Comparison of ENCODE assay signal across 26 mouse cellular contexts in the genomic region with DNA sequence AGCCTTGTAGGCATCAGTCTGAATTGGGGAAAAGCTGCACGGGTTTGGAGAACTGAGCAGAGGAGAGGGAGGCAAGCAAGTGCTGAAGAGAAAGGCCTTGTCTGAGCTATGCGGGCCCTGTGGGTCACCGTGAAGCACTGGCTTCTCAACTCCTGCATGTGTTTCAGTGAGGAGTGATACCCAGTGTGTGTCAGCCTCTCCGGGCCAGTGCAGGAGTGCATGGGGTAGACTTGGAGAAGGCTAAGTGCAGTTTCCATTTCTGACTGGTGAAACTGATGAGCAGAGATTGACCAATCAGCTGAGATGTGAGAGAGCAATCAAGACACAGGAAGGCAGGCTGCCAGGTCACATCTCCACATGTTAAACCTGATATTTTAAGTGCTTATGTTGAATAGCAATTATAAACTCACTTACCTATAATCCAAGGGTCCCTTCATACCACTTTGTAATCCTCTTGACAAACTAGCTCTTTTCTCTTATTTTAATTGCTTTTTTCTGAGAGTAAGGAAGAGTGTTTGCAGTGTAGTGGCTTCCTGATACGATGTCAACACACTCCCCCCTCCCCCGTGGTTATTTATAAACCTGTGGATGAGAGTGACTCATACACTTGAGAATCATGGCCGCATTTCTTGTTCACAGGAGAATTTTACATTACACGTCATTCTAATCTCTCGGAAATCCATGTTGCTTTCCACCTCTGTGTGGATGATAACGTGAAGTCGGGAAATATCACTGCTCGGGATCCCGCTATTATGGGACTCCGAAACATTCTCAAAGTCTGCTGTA. TPM values are rescaled to one million over a fixed set of nuclear protein-coding genes. Genes with fewer than 3 reads are reported as not detected.
DNase-seq lines count a peak whose midpoint lies in the region; ATAC-seq lines count a peak whose summit lies in the region.
"Had no signal": no experiment of that assay in that cellular context is flagged by ENCODE, and none has a peak within 500 bp of the region (broad histone marks: within the 10 kb centered on the region; RNA-seq: fewer than 3 reads in every experiment).

No protein-coding gene starts in this region.

- H3K4me3 ChIP-seq in embryonic facial prominence, embryonic 15.5 days (replicated peaks): no peak overlapping the region
- H3K4me3 ChIP-seq in embryonic facial prominence, embryonic 10.5 days: no peak overlapping the region
- H3K4me3 ChIP-seq in heart, embryonic 11.5 days (ENCODE audit: low read depth, low read length): no peak overlapping the region
- no peak overlapping the region for H3K4me3 ChIP-seq in midbrain, embryonic 16.5 days (ENCODE audit: low read depth, low read length)
- H3K4me3 ChIP-seq: embryonic facial prominence, embryonic 13.5 days; forebrain, embryonic 10.5 days; hindbrain, embryonic 12.5 days; intestine, embryonic 15.5 days; liver, embryonic 13.5 days; lung, embryonic 15.5 days; megakaryocyte, embryonic 14.5 days; midbrain, embryonic 15.5 days had no signal

- no peaks in the 10 kb centered on the region for H3K9me3 ChIP-seq in embryonic facial prominence, embryonic 15.5 days (replicated peaks)
- no peaks in the 10 kb centered on the region for H3K9me3 ChIP-seq in embryonic facial prominence, embryonic 10.5 days
- no peaks in the 10 kb centered on the region for H3K9me3 ChIP-seq in heart, embryonic 11.5 days (replicated peaks; ENCODE audit: control insufficient read depth, low read length)
- H3K9me3 ChIP-seq in midbrain, embryonic 16.5 days (replicated peaks; ENCODE audit: control insufficient read depth, low read length, poor library complexity, severe bottlenecking): no peaks in the 10 kb centered on the region
- H3K9me3 ChIP-seq: embryonic facial prominence, embryonic 13.5 days; forebrain, embryonic 10.5 days; hindbrain, embryonic 12.5 days; intestine, embryonic 15.5 days; liver, embryonic 13.5 days; lung, embryonic 15.5 days; megakaryocyte, embryonic 14.5 days; midbrain, embryonic 15.5 days had no signal

- no peaks in the 10 kb centered on the region for H3K27me3 ChIP-seq in embryonic facial prominence, embryonic 15.5 days
- no peaks in the 10 kb centered on the region for H3K27me3 ChIP-seq in embryonic facial prominence, embryonic 10.5 days (replicated peaks; ENCODE audit: low read depth, poor library complexity, severe bottlenecking)
- no peaks in the 10 kb centered on the region for H3K27me3 ChIP-seq in heart, embryonic 11.5 days (ENCODE audit: control insufficient read depth, insufficient read depth, low read length)
- no peaks in the 10 kb centered on the region for H3K27me3 ChIP-seq in midbrain, embryonic 16.5 days (ENCODE audit: control insufficient read depth, insufficient read depth, low read depth, low read length)
- H3K27me3 ChIP-seq: CH12.LX; embryonic facial prominence, embryonic 13.5 days; hindbrain, embryonic 12.5 days; intestine, embryonic 15.5 days; liver, embryonic 13.5 days; lung, embryonic 15.5 days; megakaryocyte, embryonic 14.5 days; midbrain, embryonic 15.5 days had no signal

- ATAC-seq in embryonic facial prominence, embryonic 15.5 days (ENCODE audit: insufficient number of reproducible peaks, low FRiP score, low TSS enrichment, low read depth): no peak
- ATAC-seq in heart, embryonic 11.5 days (replicated peaks; ENCODE audit: insufficient number of reproducible peaks, low FRiP score, low TSS enrichment): 0 out of 2 replicates have a peak, but pooled peaks have one; percentile 55
- ATAC-seq in midbrain, embryonic 16.5 days: no peak
- ATAC-seq: intestine, embryonic 15.5 days; midbrain, embryonic 15.5 days had no signal

- 0 out of 2 replicates have a peak overlapping the region, but pooled peaks have one; percentile 17 for H3K27ac ChIP-seq in embryonic facial prominence, embryonic 15.5 days (replicated peaks)
- no peak overlapping the region for H3K27ac ChIP-seq in embryonic facial prominence, embryonic 10.5 days (replicated peaks)
- peak overlapping the region; percentile 25; the same call in 1 of the 2 replicates for H3K27ac ChIP-seq in heart, embryonic 11.5 days (ENCODE audit: low read depth, low read length)
- H3K27ac ChIP-seq in midbrain, embryonic 16.5 days (ENCODE audit: low read length): no peak overlapping the region
- H3K27ac ChIP-seq: embryonic facial prominence, embryonic 13.5 days; forebrain, embryonic 10.5 days; hindbrain, embryonic 12.5 days; intestine, embryonic 15.5 days; liver, embryonic 13.5 days; lung, embryonic 15.5 days; midbrain, embryonic 15.5 days had no signal

- no peak for DNase-seq in embryonic facial prominence, embryonic 10.5 days (ENCODE audit: low spot score)
- peak; percentile 15 to 60 for DNase-seq in left cerebral cortex, postnatal 14 days (ENCODE audit: low spot score in 2 of 2)
- no peak for DNase-seq in left cerebral cortex, postnatal 4 days
- DNase-seq in heart, postnatal 4 days: peak; percentile 18
- no peak for DNase-seq in adrenal gland, adult 2 months
- DNase-seq: adrenal gland, postnatal 36 days; cerebellum, adult 9-10 months; liver, embryonic 13.5 days; thymus, postnatal 4 days had no signal

- intact Hi-C loops in left cerebral cortex, postnatal 14 days (cut with DNase I): no loop called here
- intact Hi-C loops in left cerebral cortex, postnatal 4 days (cut with DNase I): no loop called here

- H3K9ac ChIP-seq in embryonic facial prominence, embryonic 15.5 days: no peak overlapping the region
- no peak overlapping the region for H3K9ac ChIP-seq in heart, embryonic 11.5 days (ENCODE audit: low read depth, low read length)
- no peak overlapping the region for H3K9ac ChIP-seq in midbrain, embryonic 16.5 days (ENCODE audit: low read depth, low read length)
- H3K9ac ChIP-seq: embryonic facial prominence, embryonic 13.5 days; hindbrain, embryonic 12.5 days; intestine, embryonic 15.5 days; liver, embryonic 13.5 days; lung, embryonic 15.5 days; midbrain, embryonic 15.5 days had no signal

- no peak overlapping the region for H3K4me2 ChIP-seq in embryonic facial prominence, embryonic 15.5 days (replicated peaks)
- H3K4me2 ChIP-seq in heart, embryonic 11.5 days: no peak overlapping the region
- H3K4me2 ChIP-seq in midbrain, embryonic 16.5 days (ENCODE audit: low read length): no peak overlapping the region
- H3K4me2 ChIP-seq: embryonic facial prominence, embryonic 13.5 days; hindbrain, embryonic 12.5 days; intestine, embryonic 15.5 days; liver, embryonic 13.5 days; lung, embryonic 15.5 days; midbrain, embryonic 15.5 days had no signal

- peaks cover 6% of the 10 kb centered on the region; the same call in 1 of the 2 replicates for H3K4me1 ChIP-seq in embryonic facial prominence, embryonic 15.5 days
- peaks cover 23% of the 10 kb centered on the region for H3K4me1 ChIP-seq in embryonic facial prominence, embryonic 10.5 days
- 0 out of 2 replicates have a peak, but pooled peaks cover 5% of the 10 kb centered on the region for H3K4me1 ChIP-seq in heart, embryonic 11.5 days (ENCODE audit: control insufficient read depth, insufficient read depth, low read length)
- no peaks in the 10 kb centered on the region for H3K4me1 ChIP-seq in midbrain, embryonic 16.5 days (ENCODE audit: control insufficient read depth, insufficient read depth, low read length)
- H3K4me1 ChIP-seq: hindbrain, embryonic 12.5 days; intestine, embryonic 15.5 days; liver, embryonic 13.5 days; lung, embryonic 15.5 days; midbrain, embryonic 15.5 days had no signal

- 83% methylated on average over 14 of the region's 14 CpGs for WGBS in embryonic facial prominence, embryonic 15.5 days
- whole genome bisulfite sequencing in embryonic facial prominence, embryonic 10.5 days: 90% methylated on average over 14 of the region's 14 CpGs
- 59% methylated on average over 14 of the region's 14 CpGs for WGBS in heart, embryonic 11.5 days (ENCODE audit: insufficient replicate concordance)
- 91% methylated on average over 14 of the region's 14 CpGs for WGBS in midbrain, embryonic 16.5 days

- peaks cover 12% of the 10 kb centered on the region; the same call in 1 of the 2 replicates for H3K36me3 ChIP-seq in embryonic facial prominence, embryonic 15.5 days
- H3K36me3 ChIP-seq in embryonic facial prominence, embryonic 10.5 days (replicated peaks): peaks cover 13% of the 10 kb centered on the region
- no peaks in the 10 kb centered on the region for H3K36me3 ChIP-seq in heart, embryonic 11.5 days (ENCODE audit: control insufficient read depth, insufficient read depth, low read length)
- H3K36me3 ChIP-seq in midbrain, embryonic 16.5 days (ENCODE audit: control insufficient read depth, insufficient read depth, low read length): peaks cover 33% of the 10 kb centered on the region
- H3K36me3 ChIP-seq: intestine, embryonic 15.5 days had no signal

RNA-seq across cellular contexts. Expression of a gene that starts 26.7 kb away (rescaled TPM):
- polyA plus RNA-seq in embryonic facial prominence, embryonic 15.5 days (2015; fragmentation: Nextera tagmentation; extraction: Ambion mirVana): 17.1 and 19.2 TPM in 2 replicates
- 11.0 and 13.1 TPM in 2 replicates for polyA plus RNA-seq in embryonic facial prominence, embryonic 10.5 days (2016; fragmentation: Nextera tagmentation; extraction: Ambion mirVana)
- total RNA-seq in left cerebral cortex, postnatal 14 days (2021): 10 to 100 TPM; 35.1 to 44.9 TPM
- 10 to 100 TPM; 44.1 to 55.6 TPM for total RNA-seq in left cerebral cortex, postnatal 4 days (2021)
- polyA plus RNA-seq in heart, embryonic 11.5 days (2014; fragmentation: Nextera tagmentation; extraction: Ambion mirVana): 11.1 and 12.3 TPM in 2 replicates
- total RNA-seq in heart, postnatal 4 days (2021): 10 to 100 TPM in 1 of 2 experiments, 1 to 10 TPM in 1; 9.4 to 11.6 TPM
- total RNA-seq in adrenal gland, adult 2 months (2021): 10 to 100 TPM; 17.4 to 22.1 TPM
- polyA plus RNA-seq in adrenal gland, adult 2 months (2012; rRNA removed): 1.3 and 1.5 TPM in 2 replicates
- polyA plus RNA-seq in midbrain, embryonic 16.5 days (2015; fragmentation: Nextera tagmentation; extraction: Ambion mirVana): 31.8 and 36.2 TPM in 2 replicates

RNA-seq across cellular contexts. Expression of a gene that starts 27.0 kb away (rescaled TPM):
- polyA plus RNA-seq in embryonic facial prominence, embryonic 15.5 days (2015; fragmentation: Nextera tagmentation; extraction: Ambion mirVana): 47.2 and 47.4 TPM in 2 replicates
- 76.9 and 79.3 TPM in 2 replicates for polyA plus RNA-seq in embryonic facial prominence, embryonic 10.5 days (2016; fragmentation: Nextera tagmentation; extraction: Ambion mirVana)
- 1 to 10 TPM; 2.7 to 3.6 TPM for total RNA-seq in left cerebral cortex, postnatal 14 days (2021)
- 1 to 10 TPM; 6.8 to 8.1 TPM for total RNA-seq in left cerebral cortex, postnatal 4 days (2021)
- 39.4 and 50.2 TPM in 2 replicates for polyA plus RNA-seq in heart, embryonic 11.5 days (2014; fragmentation: Nextera tagmentation; extraction: Ambion mirVana)
- 10 to 100 TPM; 16.0 to 17.2 TPM for total RNA-seq in heart, postnatal 4 days (2021)
- total RNA-seq in adrenal gland, adult 2 months (2021): 1 to 10 TPM in 1 of 2 experiments, under 1 TPM in 1; 0.59 to 1.3 TPM
- 0.59 and 1.1 TPM in 2 replicates for polyA plus RNA-seq in adrenal gland, adult 2 months (2012; rRNA removed)
- 13.3 and 14.5 TPM in 2 replicates for polyA plus RNA-seq in midbrain, embryonic 16.5 days (2015; fragmentation: Nextera tagmentation; extraction: Ambion mirVana)

RNA-seq across cellular contexts. Expression of a gene that starts 44.8 kb away (rescaled TPM):
- 0.62 and 1.2 TPM in 2 replicates for polyA plus RNA-seq in embryonic facial prominence, embryonic 15.5 days (2015; fragmentation: Nextera tagmentation; extraction: Ambion mirVana)
- not detected in 2 replicates for polyA plus RNA-seq in embryonic facial prominence, embryonic 10.5 days (2016; fragmentation: Nextera tagmentation; extraction: Ambion mirVana)
- total RNA-seq in left cerebral cortex, postnatal 14 days (2021): under 1 TPM in 1 of 2 experiments, not detected in 1; 0.37 TPM
- not detected for total RNA-seq in left cerebral cortex, postnatal 4 days (2021)
- polyA plus RNA-seq in heart, embryonic 11.5 days (2014; fragmentation: Nextera tagmentation; extraction: Ambion mirVana): 0.11 TPM in 1 of 2 replicates, not detected in the other
- total RNA-seq in heart, postnatal 4 days (2021): not detected
- total RNA-seq in adrenal gland, adult 2 months (2021): not detected
- not detected in 2 replicates for polyA plus RNA-seq in adrenal gland, adult 2 months (2012; rRNA removed)
- not detected in 2 replicates for polyA plus RNA-seq in midbrain, embryonic 16.5 days (2015; fragmentation: Nextera tagmentation; extraction: Ambion mirVana)
- polyA plus RNA-seq: gonadal fat pad, adult 2 months; kidney, embryonic 16.5 days; limb, embryonic 11.5 days; liver, embryonic 13.5 days; midbrain, embryonic 15.5 days had no signal

RNA-seq across cellular contexts. Expression of a gene that starts 49.0 kb away (rescaled TPM):
- polyA plus RNA-seq in embryonic facial prominence, embryonic 15.5 days (2015; fragmentation: Nextera tagmentation; extraction: Ambion mirVana): 1.7 and 2.8 TPM in 2 replicates
- polyA plus RNA-seq in embryonic facial prominence, embryonic 10.5 days (2016; fragmentation: Nextera tagmentation; extraction: Ambion mirVana): 0.02 TPM in 1 of 2 replicates, not detected in the other
- not detected for total RNA-seq in left cerebral cortex, postnatal 14 days (2021)
- not detected for total RNA-seq in left cerebral cortex, postnatal 4 days (2021)
- 0.09 and 0.18 TPM in 2 replicates for polyA plus RNA-seq in heart, embryonic 11.5 days (2014; fragmentation: Nextera tagmentation; extraction: Ambion mirVana)
- under 1 TPM; 0.14 to 0.23 TPM for total RNA-seq in heart, postnatal 4 days (2021)
- total RNA-seq in adrenal gland, adult 2 months (2021): not detected
- not detected in 2 replicates for polyA plus RNA-seq in adrenal gland, adult 2 months (2012; rRNA removed)
- polyA plus RNA-seq in midbrain, embryonic 16.5 days (2015; fragmentation: Nextera tagmentation; extraction: Ambion mirVana): not detected in 2 replicates
- total RNA-seq: adrenal gland, postnatal 36 days; CH12.LX; layer of hippocampus, postnatal 25 days had no signal
- polyA plus RNA-seq: cortical plate, adult 2 months; forebrain, embryonic 10.5 days; frontal cortex, adult 2 months; gonadal fat pad, adult 2 months; intestine, embryonic 15.5 days; lung, embryonic 15.5 days; midbrain, embryonic 15.5 days had no signal

Comparison
In these comparisons a context has a peak if more than half of its experiments do, and no peak if none do; other contexts are left out.
1. H3K27ac ChIP-seq: peak in embryonic facial prominence, embryonic 15.5 days (single experiment) and heart, embryonic 11.5 days (single experiment); none in embryonic facial prominence, embryonic 10.5 days (single experiment) and midbrain, embryonic 16.5 days (single experiment).
2. DNase-seq: peak in left cerebral cortex, postnatal 14 days (2 of 2) and heart, postnatal 4 days (single experiment); none in embryonic facial prominence, embryonic 10.5 days (single experiment), left cerebral cortex, postnatal 4 days (single experiment) and adrenal gland, adult 2 months (single experiment).